Mouse (Mus musculus): Measurements from ENCODE around the gene Slc25a25.
A peak's percentile ranks its signal among the peaks of the same experiment; 100 is the strongest.

DNA sequence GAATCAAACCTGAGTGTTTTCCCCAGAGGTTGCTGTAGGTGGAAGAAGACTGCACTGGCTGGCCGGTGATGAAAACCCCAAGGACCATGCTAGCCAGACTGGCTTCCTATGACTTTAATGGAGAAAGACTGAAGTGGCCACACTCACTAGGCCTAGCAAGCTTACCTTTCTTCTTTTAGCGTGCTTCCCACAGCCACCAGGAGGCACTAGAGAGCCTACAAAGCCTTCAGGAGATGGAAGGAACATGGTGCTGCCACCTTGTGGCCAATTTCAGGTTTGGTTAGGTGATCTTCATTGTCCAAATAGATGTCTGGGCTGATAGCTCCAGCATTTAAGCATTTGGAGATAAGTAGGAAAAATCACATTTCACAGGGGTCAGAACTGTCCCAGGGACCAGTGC lies 46.6 kb downstream of the Slc25a25 start:
- TF ChIP-seq CTCF (IDR thresholded peaks at IDR 0.05; ENCODE audit: low read depth, low read length) (peak; percentile 99), POLR2A (IDR thresholded peaks at IDR 0.05; ENCODE audit: insufficient read depth, low read length) (no peak)
